Mouse (Mus musculus): ENCODE measurements around the gene Jade3. TPM values are rescaled to one million over a fixed set of nuclear protein-coding genes. Genes with fewer than 3 reads are reported as not detected.
A peak's percentile ranks its signal among the peaks of the same experiment; 100 is the strongest.

The Jade3 gene
- polyA plus RNA-seq, 1 experiment from 2014 or later: 5.3 TPM

DNA sequence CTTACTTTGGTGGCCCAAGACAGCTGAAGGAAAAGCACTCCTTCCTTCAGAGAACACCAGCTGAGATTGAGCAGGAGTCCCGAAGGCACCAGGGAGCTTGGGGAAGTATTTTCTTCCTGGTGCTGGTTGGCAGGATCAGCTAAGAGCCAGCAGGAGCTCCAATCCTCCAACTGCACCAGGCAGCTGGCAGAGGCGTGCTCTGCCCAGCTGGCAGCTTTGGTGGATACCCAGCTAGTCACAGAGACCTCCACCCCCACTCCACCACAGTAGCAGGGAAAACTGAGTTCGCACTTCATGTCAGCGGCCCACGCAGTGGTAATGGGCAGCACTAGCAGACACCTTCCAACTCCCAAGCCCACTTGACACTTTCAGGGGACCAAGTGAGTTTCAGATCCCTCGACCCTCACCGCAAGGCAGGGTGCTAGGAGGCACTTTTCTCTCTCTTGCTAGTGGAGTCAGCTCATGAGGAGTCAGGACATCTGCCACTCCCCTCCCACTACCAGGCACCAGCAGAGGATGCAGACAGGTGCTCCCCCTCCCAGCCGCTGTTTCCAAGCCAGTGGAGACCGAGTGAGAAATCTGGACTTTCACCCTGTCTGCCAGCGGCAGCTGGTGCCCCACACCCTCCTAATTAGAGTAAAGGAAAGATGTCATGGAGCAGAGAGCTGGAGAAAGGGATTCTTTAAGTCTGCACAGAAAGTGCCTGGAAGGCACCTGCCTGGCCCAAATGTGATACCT is 10.4 kb upstream of the Jade3 start:
- no peak overlapping the region for H3K27ac ChIP-seq (replicated peaks)
- H3K9me3 ChIP-seq (replicated peaks): no peaks in the 10 kb centered on the region
- no peaks in the 10 kb centered on the region for H3K4me1 ChIP-seq
- H3K9ac ChIP-seq: no peak overlapping the region
- no peak overlapping the region for H3K4me2 ChIP-seq (replicated peaks)
- 53% methylated on average over 10 of the region's 10 CpGs for WGBS
- ATAC-seq (ENCODE audit: insufficient number of reproducible peaks, low FRiP score, low TSS enrichment, low read depth): no peak
- H3K36me3 ChIP-seq: no peaks in the 10 kb centered on the region
- H3K4me3 ChIP-seq (replicated peaks): no peak overlapping the region
- no peaks in the 10 kb centered on the region for H3K27me3 ChIP-seq

DNA sequence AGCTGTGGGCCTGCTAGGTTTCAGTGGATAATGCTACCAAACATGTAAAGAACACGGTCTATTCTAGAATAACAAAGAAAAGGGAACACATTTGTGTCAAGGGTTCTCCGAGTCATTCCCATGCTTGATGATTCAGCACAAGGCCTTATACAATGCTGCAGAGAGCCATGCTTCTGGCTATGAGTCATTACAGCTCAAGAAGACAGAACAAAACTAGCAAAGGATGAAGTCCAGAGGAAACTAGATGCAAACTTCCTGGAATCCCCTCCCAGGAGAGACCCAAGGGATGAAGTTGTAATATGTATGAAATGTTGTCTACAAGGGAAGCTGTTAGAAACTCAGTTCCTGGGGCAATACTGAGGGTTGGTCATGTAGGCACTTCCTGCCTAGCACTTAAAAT is 7.0 kb upstream of the Jade3 start:
- H3K4me3 ChIP-seq (replicated peaks): no peak overlapping the region
- H3K4me1 ChIP-seq: no peaks in the 10 kb centered on the region
- 82% methylated on average over 2 of the region's 2 CpGs for WGBS
- no peaks in the 10 kb centered on the region for H3K9me3 ChIP-seq (replicated peaks)
- no peaks in the 10 kb centered on the region for H3K27me3 ChIP-seq
- ATAC-seq (ENCODE audit: insufficient number of reproducible peaks, low FRiP score, low TSS enrichment, low read depth): no peak
- no peak overlapping the region for H3K9ac ChIP-seq
- H3K4me2 ChIP-seq (replicated peaks): no peak overlapping the region
- no peak overlapping the region for H3K27ac ChIP-seq (replicated peaks)
- H3K36me3 ChIP-seq: no peaks in the 10 kb centered on the region

DNA sequence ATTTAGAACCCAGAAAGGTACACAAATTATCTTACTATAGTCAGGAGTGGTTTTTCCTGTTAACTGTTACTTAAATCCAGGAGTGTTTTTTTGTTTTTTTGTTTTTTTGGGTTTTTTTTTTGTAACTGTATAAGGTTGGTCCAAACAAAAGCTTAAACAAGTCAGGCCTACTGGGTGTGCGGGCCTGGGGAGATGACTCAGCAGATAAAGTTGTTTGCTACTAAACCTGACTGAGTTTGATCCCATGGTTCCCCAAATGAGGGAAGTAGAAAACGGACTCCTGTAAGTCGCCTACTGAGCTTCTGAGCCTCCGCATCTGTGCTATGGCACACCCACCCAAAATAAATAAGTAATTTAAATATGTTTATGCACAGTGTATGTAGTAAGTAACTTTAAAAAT is 6.0 kb upstream of the Jade3 start:
- WGBS: 81% methylated on average over 4 of the region's 4 CpGs

DNA sequence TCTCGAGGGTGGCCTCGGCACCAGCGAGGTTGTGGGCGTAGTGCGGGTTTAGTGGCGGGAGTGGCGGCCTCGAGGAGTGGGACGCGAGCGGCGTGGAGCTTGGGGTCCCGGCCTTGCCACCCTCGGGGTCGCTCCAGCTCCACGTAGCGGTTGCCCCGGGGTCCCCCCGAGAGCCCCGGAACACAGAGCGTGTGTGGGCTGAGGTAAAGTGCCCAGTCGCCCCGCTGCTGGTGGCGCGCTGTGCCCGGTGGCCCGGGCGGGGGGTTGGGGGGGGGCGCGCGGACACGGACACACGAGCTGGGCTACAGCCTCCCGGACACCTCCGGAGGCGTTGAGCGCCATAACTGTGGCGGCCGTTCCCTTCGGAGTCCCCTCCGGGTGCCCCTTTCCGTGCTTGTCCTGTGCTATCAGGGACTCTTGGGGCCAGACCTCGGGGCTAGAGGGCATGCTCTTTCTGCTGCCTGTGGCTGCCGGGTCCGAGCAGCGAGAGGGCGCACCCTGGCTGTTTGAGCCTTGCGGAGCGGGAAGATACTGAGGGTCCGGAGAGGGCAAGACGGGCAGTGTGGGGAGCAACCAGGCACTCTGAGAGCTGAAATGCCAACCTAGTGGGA is 456 bp downstream of the Jade3 start:
- H3K36me3 ChIP-seq: no peaks in the 10 kb centered on the region
- WGBS: 24% methylated on average over 34 of the region's 51 CpGs
- H3K9me3 ChIP-seq (replicated peaks): no peaks in the 10 kb centered on the region
- peak overlapping the region; percentile 63 for H3K4me2 ChIP-seq (replicated peaks)
- H3K4me1 ChIP-seq: no peaks in the 10 kb centered on the region
- H3K27ac ChIP-seq (replicated peaks): peak overlapping the region; percentile 60; the same call in 1 of the 2 replicates
- H3K9ac ChIP-seq: peak overlapping the region; percentile 45
- peak overlapping the region; percentile 58 for H3K4me3 ChIP-seq (replicated peaks)
- ATAC-seq (ENCODE audit: insufficient number of reproducible peaks, low FRiP score, low TSS enrichment, low read depth): 0 out of 2 replicates have a peak, but pooled peaks have one; percentile 9
- no peaks in the 10 kb centered on the region for H3K27me3 ChIP-seq

More for the DNA sequence above, 6.0 kb upstream of the Jade3 start:
- no peaks in the 10 kb centered on the region for H3K27me3 ChIP-seq
- no peaks in the 10 kb centered on the region for H3K36me3 ChIP-seq
- no peak for ATAC-seq (ENCODE audit: insufficient number of reproducible peaks, low FRiP score, low TSS enrichment, low read depth)
- no peak overlapping the region for H3K4me3 ChIP-seq (replicated peaks)
- H3K9me3 ChIP-seq (replicated peaks): no peaks in the 10 kb centered on the region
- H3K4me2 ChIP-seq (replicated peaks): no peak overlapping the region
- no peaks in the 10 kb centered on the region for H3K4me1 ChIP-seq
- no peak overlapping the region for H3K27ac ChIP-seq (replicated peaks)
- H3K9ac ChIP-seq: no peak overlapping the region

GRCm38 (mm10) chrX:20483213-20483612 is 57.7 kb downstream of the Jade3 start:
- no peak for ATAC-seq (ENCODE audit: insufficient number of reproducible peaks, low FRiP score, low TSS enrichment, low read depth)
- Histone ChIP-seq H3K27ac (replicated peaks) (no peak overlapping the region), H3K4me1 (no peaks in the 10 kb centered on the region), H3K27me3 (no peaks in the 10 kb centered on the region), H3K4me2 (replicated peaks) (no peak overlapping the region), H3K9me3 (replicated peaks) (no peaks in the 10 kb centered on the region), H3K9ac (no peak overlapping the region), H3K36me3 (no peaks in the 10 kb centered on the region), H3K4me3 (replicated peaks) (no peak overlapping the region)
- WGBS: 63% methylated on average over 2 of the region's 2 CpGs

DNA sequence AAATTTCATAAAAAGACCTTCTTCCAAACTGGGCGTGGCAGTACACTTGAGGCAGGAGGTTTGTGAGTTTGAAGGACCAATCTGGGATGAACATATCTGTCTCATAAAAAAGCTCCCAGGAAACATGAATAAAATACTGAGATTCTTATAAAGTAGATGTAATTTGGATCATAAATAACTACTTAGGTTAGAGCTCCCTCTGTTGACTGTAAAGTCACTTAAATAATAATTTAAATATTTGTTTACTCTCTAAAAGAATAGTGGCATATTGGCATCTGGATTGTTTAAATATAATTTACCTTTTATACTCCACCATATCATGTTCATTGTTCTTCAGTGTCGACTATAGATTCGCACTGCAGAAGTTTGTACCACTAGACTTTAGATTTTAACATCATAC is 72.2 kb downstream of the Jade3 start:
- Histone ChIP-seq H3K36me3 (no peaks in the 10 kb centered on the region), H3K4me3 (replicated peaks) (no peak overlapping the region), H3K9ac (no peak overlapping the region), H3K4me2 (replicated peaks) (no peak overlapping the region), H3K27me3 (no peaks in the 10 kb centered on the region), H3K27ac (replicated peaks) (no peak overlapping the region), H3K4me1 (no peaks in the 10 kb centered on the region), H3K9me3 (replicated peaks) (no peaks in the 10 kb centered on the region)
- 78% methylated on average over 3 of the region's 3 CpGs for WGBS
- no peak for ATAC-seq (ENCODE audit: insufficient number of reproducible peaks, low FRiP score, low TSS enrichment, low read depth)

- no peak overlapping the region for H3K9ac ChIP-seq
- no peak for ATAC-seq (ENCODE audit: insufficient number of reproducible peaks, low FRiP score, low TSS enrichment, low read depth)
- H3K27me3 ChIP-seq: no peaks in the 10 kb centered on the region
- H3K9me3 ChIP-seq (replicated peaks): no peaks in the 10 kb centered on the region
- H3K27ac ChIP-seq (replicated peaks): no peak overlapping the region
- WGBS: 86% methylated on average over 7 of the region's 7 CpGs
- no peaks in the 10 kb centered on the region for H3K36me3 ChIP-seq
- no peak overlapping the region for H3K4me2 ChIP-seq (replicated peaks)
- no peak overlapping the region for H3K4me3 ChIP-seq (replicated peaks)
- H3K4me1 ChIP-seq: no peaks in the 10 kb centered on the region
These were observed 94.9 kb downstream of the Jade3 start for GRCm38 (mm10) chrX:20520290-20520939.

GRCm38 (mm10) chrX:20521578-20521977 is 96.1 kb downstream of the Jade3 start:
- Histone ChIP-seq H3K27me3 (no peaks in the 10 kb centered on the region), H3K4me2 (replicated peaks) (no peak overlapping the region), H3K27ac (replicated peaks) (no peak overlapping the region), H3K4me1 (no peaks in the 10 kb centered on the region), H3K4me3 (replicated peaks) (no peak overlapping the region), H3K36me3 (no peaks in the 10 kb centered on the region), H3K9ac (no peak overlapping the region), H3K9me3 (replicated peaks) (no peaks in the 10 kb centered on the region)
- no peak for ATAC-seq (ENCODE audit: insufficient number of reproducible peaks, low FRiP score, low TSS enrichment, low read depth)

GRCm38 (mm10) chrX:20532621-20533020 is 107.1 kb downstream of the Jade3 start:
- Histone ChIP-seq H3K4me3 (replicated peaks) (no peak overlapping the region), H3K9me3 (replicated peaks) (no peaks in the 10 kb centered on the region), H3K4me2 (replicated peaks) (no peak overlapping the region), H3K27me3 (no peaks in the 10 kb centered on the region), H3K36me3 (no peaks in the 10 kb centered on the region), H3K9ac (no peak overlapping the region), H3K27ac (replicated peaks) (no peak overlapping the region), H3K4me1 (no peaks in the 10 kb centered on the region)
- WGBS: 53% methylated on average over 1 of the region's 1 CpGs
- ATAC-seq (ENCODE audit: insufficient number of reproducible peaks, low FRiP score, low TSS enrichment, low read depth): no peak

- WGBS: 78% methylated on average over 3 of the region's 3 CpGs
These were observed 118.4 kb downstream of the Jade3 start for GRCm38 (mm10) chrX:20543867-20544266.

DNA sequence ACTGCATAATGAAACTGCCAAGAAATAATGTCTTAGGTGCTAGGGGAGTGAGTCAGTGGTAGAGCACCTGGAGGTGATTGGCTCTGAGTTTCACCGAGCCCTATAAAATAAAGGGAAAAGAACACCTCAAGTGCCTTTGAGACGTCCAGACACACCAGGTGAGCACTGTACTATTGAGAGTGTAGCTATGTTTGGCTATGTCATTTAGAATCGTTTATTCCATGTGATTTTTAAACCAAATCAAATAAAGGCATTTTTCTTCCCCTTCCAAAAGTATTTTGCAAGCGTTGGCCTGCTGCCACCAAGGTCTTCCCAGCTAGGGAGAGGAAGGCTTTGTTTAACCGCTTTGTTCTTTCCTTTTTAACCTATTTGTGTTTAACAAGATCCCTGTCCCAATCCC is 122.1 kb downstream of the Jade3 start:
- Histone ChIP-seq H3K4me1 (no peaks in the 10 kb centered on the region), H3K4me2 (replicated peaks) (peak overlapping the region; percentile 53), H3K9me3 (replicated peaks) (no peaks in the 10 kb centered on the region), H3K27ac (replicated peaks) (no peak overlapping the region), H3K9ac (no peak overlapping the region), H3K4me3 (replicated peaks) (peak overlapping the region; percentile 34), H3K27me3 (no peaks in the 10 kb centered on the region), H3K36me3 (no peaks in the 10 kb centered on the region)
- no peak for ATAC-seq (ENCODE audit: insufficient number of reproducible peaks, low FRiP score, low TSS enrichment, low read depth)
- WGBS: 34% methylated on average over 5 of the region's 5 CpGs

More at GRCm38 (mm10) chrX:20543867-20544266, 118.4 kb downstream of the Jade3 start:
- Histone ChIP-seq H3K4me1 (no peaks in the 10 kb centered on the region), H3K27me3 (no peaks in the 10 kb centered on the region), H3K36me3 (no peaks in the 10 kb centered on the region), H3K4me3 (replicated peaks) (no peak overlapping the region), H3K27ac (replicated peaks) (no peak overlapping the region), H3K9me3 (replicated peaks) (no peaks in the 10 kb centered on the region), H3K9ac (no peak overlapping the region), H3K4me2 (replicated peaks) (no peak overlapping the region)
- no peak for ATAC-seq (ENCODE audit: insufficient number of reproducible peaks, low FRiP score, low TSS enrichment, low read depth)
